Mouse (Mus musculus) olfactory bulb, adult 2 months (tissue): Measurements from ENCODE around the gene Wnk2.

ENCODE experiments used
- CTCF ChIP-seq: fragments of 200-500 bp; IDR thresholded peaks from 2 replicates; pipeline ENCODE4 v1.5.1; 2012; ENCODE audit warnings: low read depth, mild to moderate bottlenecking, low read length, moderate library complexity; ENCODE audit not compliant: insufficient read depth
- POLR2A ChIP-seq: fragments of 200-500 bp; IDR thresholded peaks from 2 replicates; pipeline ENCODE4 v1.6.1; 2012; ENCODE audit warnings: mild to moderate bottlenecking, low read depth, low read length, moderate library complexity; ENCODE audit not compliant: insufficient read depth

GRCm38 (mm10) chr13:49060456-49060855 lies 87.4 kb downstream of the Wnk2 start:
- no peak for TF ChIP-seq POLR2A
- no peak for TF ChIP-seq CTCF
